Mouse (Mus musculus) layer of hippocampus, adult 6 months (tissue): ENCODE data around the gene Usp16. TPM values are rescaled to one million over a fixed set of nuclear protein-coding genes. Genes with fewer than 3 reads are reported as not detected.

Experiments
- long read RNA-seq, 2 experiments: library from polyadenylated mRNA; unstranded; transcript quantifications; one replicate each; pipeline ENCODE4 v2.0.0; 2019 to 2020
- polyA plus RNA-seq: library from polyadenylated mRNA; unstranded; fragments of <200 nt; fragmentation: Nextera tagmentation; gene quantifications from 2 replicates; pipeline ENCODE4 v1.2.3, GENCODE M21; 2021

The Usp16 gene
- 38.0 and 42.6 TPM in 2 replicates for polyA plus RNA-seq
- long read RNA-seq, experiment 1, partial matches to known transcripts, result 28 of 30 reads
- long read RNA-seq, experiment 1, other reads (novel, unspliced or antisense), result 1 of 30 reads
- long read RNA-seq, experiment 2, transcript Usp16-203 (7 exons, 1,405 nt), result minor isoform, 6 of 53 reads
- long read RNA-seq, experiment 2, transcript Usp16-201 (18 exons, 3,205 nt), result major isoform, 13 of 53 reads
- long read RNA-seq, experiment 2, partial matches to known transcripts, result 21 of 53 reads
- long read RNA-seq, experiment 2, other reads (novel, unspliced or antisense), result 12 of 53 reads

GRCm38 (mm10) chr16:87454419-87455179 is at the start of gene Usp16:
TSS of gene Usp16 (plus strand) at chr16:87454703.

GRCm38 (mm10) chr16:87432033-87432814 is 22.3 kb upstream of the Usp16 start, which contains the start of gene Ltn1:
TSS of gene Ltn1 (minus strand) at chr16:87432612.

GRCm38 (mm10) chr16:87440184-87440686 is 14.3 kb upstream of the Usp16 start, which contains the start of gene Rwdd2b:
TSS of gene Rwdd2b (minus strand) at chr16:87440573.

GRCm38 (mm10) chr16:87495716-87496447 is 41.4 kb downstream of the Usp16 start, which contains the start of gene Cct8:
TSS of gene Cct8 (minus strand) at chr16:87495873.

Other genes with a start within 250 kb of the Usp16 start
- gene N6amt1, start 100.5 kb upstream of the Usp16 start, polyA plus RNA-seq, result 13.7 and 13.9 TPM in 2 replicates
- gene Ltn1, start 22.1 kb upstream of the Usp16 start, polyA plus RNA-seq, result 15.4 and 15.8 TPM in 2 replicates
- 10.7 and 12.7 TPM in 2 replicates for gene Rwdd2b, start 14.1 kb upstream of the Usp16 start, polyA plus RNA-seq
- gene Cct8, start 41.2 kb downstream of the Usp16 start, polyA plus RNA-seq, result 159 and 171 TPM in 2 replicates
- gene Map3k7cl, start 98.6 kb downstream of the Usp16 start, polyA plus RNA-seq, result not detected in 2 replicates
- gene Bach1, start 244.2 kb downstream of the Usp16 start, polyA plus RNA-seq, result 1.4 and 1.6 TPM in 2 replicates